ENCODE assay signal across 8 mouse cellular contexts in genomic region chr10:9676886-9677285, GRCm38 (mm10). TPM values are rescaled to one million over a fixed set of nuclear protein-coding genes. Genes with fewer than 3 reads are reported as not detected.
A peak's percentile ranks its signal among the peaks of the same experiment; 100 is the strongest.
DNase-seq lines count a peak whose midpoint lies in the region; ATAC-seq and TF ChIP-seq lines count a peak whose summit lies in the region.

No protein-coding gene starts in this region.

- H3K27ac ChIP-seq in embryonic fibroblast, embryonic 13.5 days (ENCODE audit: insufficient read depth, low read length): no peak overlapping the region
- H3K27ac ChIP-seq in heart, embryonic 12.5 days (ENCODE audit: poor library complexity, severe bottlenecking): no peak overlapping the region
- H3K27ac ChIP-seq in kidney, embryonic 16.5 days (ENCODE audit: low read length): no peak overlapping the region

- peak; percentile 93 for DNase-seq in brain, adult 2 months (ENCODE audit: low read depth, low spot score)
- DNase-seq in liver: peak; percentile 55
- DNase-seq in naive thymus-derived CD4-positive, alpha-beta T cell, adult 2 months (ENCODE audit: low read depth): peak; percentile 4
- peak; percentile 38 for DNase-seq in testis, postnatal 14 days (ENCODE audit: low spot score)

- WGBS in heart, embryonic 12.5 days: 3% methylated on average over 17 of the region's 17 CpGs
- 2% methylated on average over 17 of the region's 17 CpGs for WGBS in kidney, embryonic 16.5 days

- TF ChIP-seq CTCF in C2C12 (IDR thresholded peaks at IDR 0.05; ENCODE audit: control insufficient read depth, insufficient read depth, insufficient read length): peak; percentile 50
- peak; percentile 95 for TF ChIP-seq CTCF in embryonic fibroblast, embryonic 13.5 days (IDR thresholded peaks at IDR 0.05; ENCODE audit: borderline replicate concordance, insufficient read depth, low read length)

- H3K27me3 ChIP-seq in C2C12 (ENCODE audit: control insufficient read depth, insufficient read depth, insufficient read length): peaks cover 20% of the 10 kb centered on the region
- H3K27me3 ChIP-seq in heart, embryonic 12.5 days (replicated peaks): 0 out of 2 replicates have a peak, but pooled peaks cover 3% of the 10 kb centered on the region
- H3K27me3 ChIP-seq in kidney, embryonic 16.5 days (ENCODE audit: insufficient read depth, low read length): peaks cover 24% of the 10 kb centered on the region

- no peak overlapping the region for H3K4me3 ChIP-seq in C2C12 (ENCODE audit: insufficient read depth, poor library complexity, severe bottlenecking)
- H3K4me3 ChIP-seq in embryonic fibroblast, embryonic 13.5 days (ENCODE audit: insufficient read depth, low read length): no peak overlapping the region
- H3K4me3 ChIP-seq in heart, embryonic 12.5 days: peak overlapping the region; percentile 36
- H3K4me3 ChIP-seq in kidney, embryonic 16.5 days (ENCODE audit: low read length): peak overlapping the region; percentile 29

- ATAC-seq in heart, embryonic 12.5 days (ENCODE audit: insufficient number of reproducible peaks, low FRiP score): 0 out of 2 replicates have a peak, but pooled peaks have one; percentile 54
- ATAC-seq in kidney, embryonic 16.5 days (ENCODE audit: low FRiP score, low TSS enrichment): peak; percentile 69; the same call in 1 of the 2 replicates

- peak overlapping the region; percentile 97 for H3K4me2 ChIP-seq in heart, embryonic 12.5 days
- peak overlapping the region; percentile 48 for H3K4me2 ChIP-seq in kidney, embryonic 16.5 days (replicated peaks; ENCODE audit: low read depth, low read length)

- no peak overlapping the region for H3ac ChIP-seq in C2C12 (ENCODE audit: control insufficient read depth, insufficient read length, low read depth)

- H3K79me3 ChIP-seq in C2C12 (ENCODE audit: low read depth): no peaks in the 10 kb centered on the region

- no peaks in the 10 kb centered on the region for H3K79me2 ChIP-seq in C2C12 (ENCODE audit: control insufficient read depth, insufficient read depth)

- H3K36me3 ChIP-seq in C2C12 (ENCODE audit: control insufficient read depth, insufficient read depth): no peaks in the 10 kb centered on the region
- H3K36me3 ChIP-seq in heart, embryonic 12.5 days: no peaks in the 10 kb centered on the region
- no peaks in the 10 kb centered on the region for H3K36me3 ChIP-seq in kidney, embryonic 16.5 days (ENCODE audit: insufficient read depth, low read length)

- no peak overlapping the region for H3K9ac ChIP-seq in heart, embryonic 12.5 days
- H3K9ac ChIP-seq in kidney, embryonic 16.5 days (replicated peaks; ENCODE audit: low read length): no peak overlapping the region

- no peaks in the 10 kb centered on the region for H3K9me3 ChIP-seq in heart, embryonic 12.5 days (replicated peaks)
- no peaks in the 10 kb centered on the region for H3K9me3 ChIP-seq in kidney, embryonic 16.5 days (ENCODE audit: low read length)

- TF ChIP-seq POLR2A in embryonic fibroblast, embryonic 13.5 days (IDR thresholded peaks at IDR 0.05; ENCODE audit: low read depth, low read length): no peak

- H3K4me1 ChIP-seq in embryonic fibroblast, embryonic 13.5 days (ENCODE audit: control insufficient read depth, insufficient read depth, low read length): no peaks in the 10 kb centered on the region; the same call in 1 of the 2 replicates
- H3K4me1 ChIP-seq in heart, embryonic 12.5 days (replicated peaks): peaks cover 8% of the 10 kb centered on the region; the same call in 1 of the 2 replicates
- H3K4me1 ChIP-seq in kidney, embryonic 16.5 days (ENCODE audit: insufficient read depth, low read length): peaks cover 26% of the 10 kb centered on the region

TF ChIP-seq in C2C12, 6 proteins besides CTCF, POLR2A, EP300 and RAD21:
- no peak for TF ChIP-seq MYOG (IDR thresholded peaks at IDR 0.05; ENCODE audit: control insufficient read depth, extremely low read depth, insufficient read length)
- TF ChIP-seq MYOD1 (IDR thresholded peaks at IDR 0.05; ENCODE audit: control insufficient read depth, insufficient read length, low read depth): no peak
- no peak for TF ChIP-seq USF1 (IDR thresholded peaks at IDR 0.05; ENCODE audit: low read depth)
- TF ChIP-seq CEBPB (IDR thresholded peaks at IDR 0.05; ENCODE audit: low read depth): no peak
- no peak for TF ChIP-seq MAX (IDR thresholded peaks at IDR 0.05)
- no peak for TF ChIP-seq FOSL1 (IDR thresholded peaks at IDR 0.05; ENCODE audit: insufficient read depth, low read length, poor library complexity, severe bottlenecking)

RNA-seq across cellular contexts. Expression of gene Samd5, which starts 1.9 kb away (rescaled TPM):
- not detected for polyA plus RNA-seq in C2C12 (2012; fragmentation: generic; extraction: Trizol)
- 24.0 and 24.8 TPM in 2 replicates for polyA plus RNA-seq in embryonic fibroblast, embryonic 13.5 days (2011; ENCODE audit: insufficient read length, low read depth, missing spikeins)
- 2.4 and 2.8 TPM in 2 replicates for polyA plus RNA-seq in heart, embryonic 12.5 days (2016; fragmentation: Nextera tagmentation; extraction: Ambion mirVana)
- 2.5 and 3.5 TPM in 2 replicates for polyA plus RNA-seq in kidney, embryonic 16.5 days (2015; fragmentation: Nextera tagmentation; extraction: Ambion mirVana)

Comparison
In these comparisons a context has a peak if more than half of its experiments do, and no peak if none do; other contexts are left out.
1. H3K4me3 ChIP-seq: peak in heart, embryonic 12.5 days (single experiment) and kidney, embryonic 16.5 days (single experiment); none in C2C12 (single experiment) and embryonic fibroblast, embryonic 13.5 days (single experiment).
2. DNase-seq: peak in every context shown above with its lines; median percentile 93 in brain, adult 2 months; 55 in liver; 38 in testis, postnatal 14 days; 4 in naive thymus-derived CD4-positive, alpha-beta T cell, adult 2 months.